Mouse (Mus musculus): ENCODE data around the gene Gm10181.
"Not testable (repeated sequence)": the region's sequence is repeated elsewhere in the genome, so short reads cannot be mapped to it uniquely, and the experiment has no call there.

The Gm10181 gene

GRCm38 (mm10) chr9:25089122-25089521 lies at the start of gene Gm10181:
Gm10181 (plus strand) TSS chr9:25089422.
- no peak for DNase-seq (ENCODE audit: low spot score in 2 of 2)

GRCm38 (mm10) chr9:25041665-25042064 lies 47.6 kb upstream of the Gm10181 start:
- peak in 1 of 2 experiments; percentile 59 for DNase-seq (ENCODE audit: low spot score in 2 of 2)

DNA sequence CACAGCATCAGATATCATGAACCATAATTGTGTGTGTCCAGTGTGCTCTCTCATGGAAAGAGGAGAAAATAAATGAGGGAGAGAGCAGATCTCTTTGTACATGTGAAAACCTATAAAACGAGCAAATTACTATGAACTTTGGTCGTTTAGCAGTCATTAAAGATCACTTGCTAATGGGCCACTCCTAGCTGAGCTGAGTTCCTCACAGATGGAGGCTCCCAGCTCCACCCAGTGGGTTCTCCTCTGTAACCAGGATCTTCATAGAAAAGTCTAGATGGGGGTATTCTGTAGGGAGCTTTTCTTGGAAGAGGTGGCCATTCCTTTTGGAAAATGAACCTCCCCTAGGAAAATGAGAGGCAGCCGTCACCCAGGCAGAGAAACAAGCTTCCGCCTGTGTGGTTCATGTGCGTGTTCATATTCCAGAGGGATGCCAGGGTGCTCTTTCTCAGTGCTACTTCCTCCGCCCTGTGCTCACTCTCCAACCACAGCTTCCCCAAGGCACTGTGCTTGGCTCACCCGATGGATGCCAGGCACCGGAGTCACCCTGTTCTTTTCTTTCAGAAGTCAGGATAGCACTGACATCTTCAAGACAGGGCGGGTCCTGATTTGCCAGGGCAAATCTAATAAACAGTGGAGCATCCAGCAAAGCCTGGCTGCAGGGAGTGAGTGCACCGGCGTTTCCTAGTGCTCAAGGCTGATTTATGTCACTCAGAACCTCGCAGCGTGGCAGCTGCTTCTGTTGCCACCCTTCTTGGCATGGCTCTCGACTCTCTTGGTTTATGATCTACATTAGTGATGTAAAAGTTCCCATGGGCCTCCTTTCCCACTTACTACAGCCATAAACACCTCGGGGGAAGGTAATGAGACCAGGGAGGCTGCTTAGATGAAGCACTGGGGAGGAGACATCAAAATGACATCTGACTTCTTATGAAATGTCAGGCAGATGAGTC lies 46.8 kb upstream of the Gm10181 start:
- DNase-seq (ENCODE audit: low spot score in 2 of 2), result no peak

GRCm38 (mm10) chr9:25044325-25044724 lies 44.9 kb upstream of the Gm10181 start:
- no peak for DNase-seq (ENCODE audit: low spot score in 2 of 2)

- DNase-seq (ENCODE audit: low spot score in 2 of 2), result no peak
Measured at GRCm38 (mm10) chr9:25048289-25048688, 40.9 kb upstream of the Gm10181 start.

- DNase-seq (ENCODE audit: low spot score in 2 of 2), result no peak
Measured at GRCm38 (mm10) chr9:25048940-25049339, 40.3 kb upstream of the Gm10181 start.

- DNase-seq (ENCODE audit: low spot score in 2 of 2), result no peak
Measured at GRCm38 (mm10) chr9:25051901-25052300, 37.3 kb upstream of the Gm10181 start.

- DNase-seq (ENCODE audit: low spot score in 2 of 2), result no peak
Measured at GRCm38 (mm10) chr9:25055650-25056376, 33.4 kb upstream of the Gm10181 start.

- DNase-seq (ENCODE audit: low spot score in 2 of 2), result no peak
Measured at GRCm38 (mm10) chr9:25058726-25059125, 30.5 kb upstream of the Gm10181 start.

- no peak for DNase-seq (ENCODE audit: low spot score in 2 of 2)
Measured at GRCm38 (mm10) chr9:25072666-25073065, 16.6 kb upstream of the Gm10181 start.

GRCm38 (mm10) chr9:25075977-25076376 lies 13.2 kb upstream of the Gm10181 start:
- peak; percentile 25 to 29 for DNase-seq (ENCODE audit: low spot score in 2 of 2)

GRCm38 (mm10) chr9:25076505-25076904 lies 12.7 kb upstream of the Gm10181 start:
- no peak for DNase-seq (ENCODE audit: low spot score in 2 of 2)

GRCm38 (mm10) chr9:25090853-25091252 lies 1.6 kb downstream of the Gm10181 start:
- no peak for DNase-seq (ENCODE audit: low spot score in 2 of 2)

- DNase-seq (ENCODE audit: low spot score in 2 of 2), result no peak
Measured at GRCm38 (mm10) chr9:25102881-25103280, 13.7 kb downstream of the Gm10181 start.

- DNase-seq (ENCODE audit: low spot score in 2 of 2), result peak; percentile 30 to 80
Measured at GRCm38 (mm10) chr9:25104638-25105037, 15.4 kb downstream of the Gm10181 start.

- not testable (repeated sequence) for DNase-seq (ENCODE audit: low spot score in 2 of 2)
Measured at GRCm38 (mm10) chr9:25123590-25123989, 34.4 kb downstream of the Gm10181 start.

DNA sequence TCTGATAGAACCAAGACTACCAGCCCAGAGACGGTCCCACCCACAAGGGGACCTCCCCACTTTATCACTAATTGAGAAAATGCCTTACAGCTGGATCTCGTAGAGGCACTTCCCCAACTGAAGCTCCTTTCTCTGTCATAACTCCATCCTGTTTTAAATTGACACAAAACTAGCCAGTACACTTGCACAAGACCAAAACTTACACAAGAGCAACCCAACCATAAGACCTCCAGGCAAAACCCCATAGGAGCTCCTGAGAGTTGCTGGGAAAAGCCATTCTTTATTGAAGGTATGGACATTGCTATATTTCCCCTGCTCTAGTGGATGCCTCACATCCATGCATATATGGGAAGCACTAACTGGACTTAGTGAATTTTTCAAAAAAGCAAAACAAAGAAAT lies 34.8 kb downstream of the Gm10181 start:
- no peak for DNase-seq (ENCODE audit: low spot score in 2 of 2)

GRCm38 (mm10) chr9:25132253-25132652 lies 43.0 kb downstream of the Gm10181 start:
- no peak for DNase-seq (ENCODE audit: low spot score in 2 of 2)

- no peak for DNase-seq (ENCODE audit: low spot score in 2 of 2)
Measured at GRCm38 (mm10) chr9:25132920-25133319, 43.7 kb downstream of the Gm10181 start.

- no peak for DNase-seq (ENCODE audit: low spot score in 2 of 2)
Measured at GRCm38 (mm10) chr9:25138900-25139299, 49.7 kb downstream of the Gm10181 start.
